Comparison of ENCODE assay signal across 9 mouse cellular contexts in genomic region chr7:81134614-81135067, GRCm38 (mm10). TPM values are rescaled to one million over a fixed set of nuclear protein-coding genes. Genes with fewer than 3 reads are reported as not detected.
A peak's percentile ranks its signal among the peaks of the same experiment; 100 is the strongest.
DNase-seq lines count a peak whose midpoint lies in the region; ATAC-seq and TF ChIP-seq lines count a peak whose summit lies in the region.
"Had no signal": no experiment of that assay in that cellular context is flagged by ENCODE, and none has a peak within 500 bp of the region (broad histone marks: within the 10 kb centered on the region; RNA-seq: fewer than 3 reads in every experiment).

No protein-coding gene starts in this region.

- TF ChIP-seq CTCF in heart, postnatal 0 days (IDR thresholded peaks at IDR 0.05; ENCODE audit: low read depth) = peak; percentile 40
- peak; percentile 27; the same call in 1 of the 2 replicates for TF ChIP-seq CTCF in liver, adult 2 months (IDR thresholded peaks at IDR 0.05; ENCODE audit: low read depth, low read length)
- TF ChIP-seq CTCF in midbrain, postnatal 0 days (IDR thresholded peaks at IDR 0.05) = peak; percentile 61

- DNase-seq in ovary, adult 18-20 months (ENCODE audit: low spot score) = peak; percentile 68
- DNase-seq in ovary, postnatal 10 days (ENCODE audit: low spot score) = no peak
- peak; percentile 93 for DNase-seq in heart, postnatal 0 days (ENCODE audit: low spot score)
- DNase-seq in kidney, postnatal 14 days = peak; percentile 83
- peak; percentile 68 for DNase-seq in liver, adult 2 months (ENCODE audit: extremely low read depth, low read depth, low spot score)
- peak; percentile 83 for DNase-seq in midbrain, postnatal 0 days (ENCODE audit: low spot score)
- DNase-seq in thymus, postnatal 0 days (ENCODE audit: low spot score) = peak; percentile 71

- 41% methylated on average over 9 of the region's 9 CpGs for WGBS in forebrain, embryonic 16.5 days
- WGBS in heart, postnatal 0 days = 7% methylated on average over 9 of the region's 9 CpGs
- WGBS in liver, adult 2 months = 22% methylated on average over 9 of the region's 9 CpGs
- WGBS in midbrain, postnatal 0 days = 36% methylated on average over 8 of the region's 9 CpGs

- no peak overlapping the region for H3K9ac ChIP-seq in forebrain, embryonic 16.5 days (replicated peaks; ENCODE audit: low read depth, low read length)
- H3K9ac ChIP-seq in heart, postnatal 0 days (replicated peaks; ENCODE audit: low read depth, low read length) = no peak overlapping the region
- H3K9ac ChIP-seq in liver, adult 2 months (ENCODE audit: low read depth, low read length) = no peak overlapping the region
- no peak overlapping the region for H3K9ac ChIP-seq in midbrain, postnatal 0 days (replicated peaks; ENCODE audit: low read length, poor library complexity, severe bottlenecking)
- H3K9ac ChIP-seq: midbrain, embryonic 12.5 days had no signal

- no peaks in the 10 kb centered on the region for H3K36me3 ChIP-seq in forebrain, embryonic 16.5 days (ENCODE audit: control insufficient read depth, insufficient read depth)
- H3K36me3 ChIP-seq in heart, postnatal 0 days (replicated peaks; ENCODE audit: control insufficient read depth, insufficient read depth, low read length) = no peaks in the 10 kb centered on the region
- H3K36me3 ChIP-seq in liver, adult 2 months (ENCODE audit: control insufficient read depth, insufficient read depth, low read length) = no peaks in the 10 kb centered on the region
- no peaks in the 10 kb centered on the region for H3K36me3 ChIP-seq in midbrain, postnatal 0 days (ENCODE audit: insufficient read depth, low read length)
- H3K36me3 ChIP-seq: midbrain, embryonic 12.5 days had no signal

- H3K27me3 ChIP-seq in forebrain, embryonic 16.5 days (replicated peaks; ENCODE audit: control insufficient read depth, insufficient read depth, low read length) = no peaks in the 10 kb centered on the region
- no peaks in the 10 kb centered on the region for H3K27me3 ChIP-seq in heart, postnatal 0 days (ENCODE audit: control insufficient read depth, insufficient read depth, low read length)
- no peaks in the 10 kb centered on the region for H3K27me3 ChIP-seq in liver, adult 2 months (ENCODE audit: control insufficient read depth, insufficient read depth, low read length)
- no peaks in the 10 kb centered on the region for H3K27me3 ChIP-seq in midbrain, postnatal 0 days (ENCODE audit: insufficient read depth, low read length)
- H3K27me3 ChIP-seq: midbrain, embryonic 12.5 days had no signal

- no peak for TF ChIP-seq POLR2A in liver, adult 2 months (IDR thresholded peaks at IDR 0.05; ENCODE audit: extremely low read depth, insufficient read depth, low read length)

- peak overlapping the region; percentile 24 for H3K4me2 ChIP-seq in forebrain, embryonic 16.5 days (ENCODE audit: low read length)
- peak overlapping the region; percentile 41 for H3K4me2 ChIP-seq in heart, postnatal 0 days (ENCODE audit: low read depth, low read length)
- H3K4me2 ChIP-seq in midbrain, postnatal 0 days (ENCODE audit: low read depth, low read length, poor library complexity, severe bottlenecking) = peak overlapping the region; percentile 20; the same call in 1 of the 2 replicates
- H3K4me2 ChIP-seq: midbrain, embryonic 12.5 days had no signal

- no peak for TF ChIP-seq EP300 in heart, postnatal 0 days (IDR thresholded peaks at IDR 0.05; ENCODE audit: low read depth)

- peak; percentile 77 for ATAC-seq in forebrain, embryonic 16.5 days
- ATAC-seq in heart, postnatal 0 days (ENCODE audit: insufficient read depth, low read depth) = peak; percentile 83
- ATAC-seq in midbrain, postnatal 0 days (ENCODE audit: low FRiP score) = peak; percentile 92

- H3K4me3 ChIP-seq in forebrain, embryonic 16.5 days (replicated peaks; ENCODE audit: low read length) = no peak overlapping the region
- H3K4me3 ChIP-seq in heart, postnatal 0 days (ENCODE audit: low read depth, low read length) = no peak overlapping the region
- no peak overlapping the region for H3K4me3 ChIP-seq in liver, adult 2 months (ENCODE audit: insufficient read depth, low read depth, low read length)
- H3K4me3 ChIP-seq in midbrain, postnatal 0 days (ENCODE audit: low read depth, low read length) = no peak overlapping the region
- H3K4me3 ChIP-seq: midbrain, embryonic 12.5 days had no signal

- no peak overlapping the region for H3K27ac ChIP-seq in forebrain, embryonic 16.5 days (ENCODE audit: low read length)
- H3K27ac ChIP-seq in heart, postnatal 0 days (ENCODE audit: low read depth) = peak overlapping the region; percentile 56
- no peak overlapping the region for H3K27ac ChIP-seq in liver, adult 2 months (replicated peaks; ENCODE audit: insufficient read depth, low read depth, low read length)
- H3K27ac ChIP-seq in midbrain, postnatal 0 days (ENCODE audit: low read depth, low read length) = peak overlapping the region; percentile 18; the same call in 1 of the 2 replicates
- H3K27ac ChIP-seq: midbrain, embryonic 12.5 days had no signal

- H3K9me3 ChIP-seq in forebrain, embryonic 16.5 days (ENCODE audit: control insufficient read depth, low read length) = no peaks in the 10 kb centered on the region
- no peaks in the 10 kb centered on the region for H3K9me3 ChIP-seq in heart, postnatal 0 days (replicated peaks; ENCODE audit: control insufficient read depth, low read length)
- H3K9me3 ChIP-seq in midbrain, postnatal 0 days (ENCODE audit: low read length) = no peaks in the 10 kb centered on the region
- H3K9me3 ChIP-seq: midbrain, embryonic 12.5 days had no signal

- H3K79me2 ChIP-seq in liver, adult 2 months (ENCODE audit: control insufficient read depth, insufficient read depth, low read length) = no peaks in the 10 kb centered on the region

- no peaks in the 10 kb centered on the region for H3K4me1 ChIP-seq in forebrain, embryonic 16.5 days (replicated peaks; ENCODE audit: control insufficient read depth, insufficient read depth, low read length)
- peaks cover 27% of the 10 kb centered on the region for H3K4me1 ChIP-seq in heart, postnatal 0 days (ENCODE audit: control insufficient read depth, insufficient read depth)
- H3K4me1 ChIP-seq in liver, adult 2 months (ENCODE audit: control insufficient read depth, insufficient read depth, low read length) = peaks cover 8% of the 10 kb centered on the region; the same call in 1 of the 2 replicates
- 0 out of 2 replicates have a peak, but pooled peaks cover 3% of the 10 kb centered on the region for H3K4me1 ChIP-seq in midbrain, postnatal 0 days (ENCODE audit: insufficient read depth, low read length)

RNA-seq across cellular contexts. Expression of gene Slc28a1, which starts 20.0 kb away (rescaled TPM):
- polyA plus RNA-seq in forebrain, embryonic 16.5 days (2015; fragmentation: Nextera tagmentation; extraction: Ambion mirVana) = not detected in 2 replicates
- not detected in 2 replicates for total RNA-seq in heart, postnatal 0 days (2014; rRNA removed; ENCODE audit: low replicate concordance)
- polyA plus RNA-seq in heart, postnatal 0 days (2015; fragmentation: Nextera tagmentation; extraction: Ambion mirVana) = 0.04 and 0.05 TPM in 2 replicates
- total RNA-seq in liver, adult 2 months (2014; rRNA removed) = 0.28 TPM in 1 of 2 replicates, not detected in the other
- 0.12 and 0.24 TPM in 2 replicates for polyA plus RNA-seq in liver, adult 2 months (2012; rRNA removed)
- 0.14 and 0.33 TPM in 2 replicates for total RNA-seq in midbrain, postnatal 0 days (2014; rRNA removed)
- 0.06 and 0.10 TPM in 2 replicates for polyA plus RNA-seq in midbrain, postnatal 0 days (2015; fragmentation: Nextera tagmentation; extraction: Ambion mirVana)
- polyA plus RNA-seq in thymus, postnatal 0 days (2015; fragmentation: Nextera tagmentation; extraction: Ambion mirVana) = 0.24 and 0.49 TPM in 2 replicates
- polyA plus RNA-seq: midbrain, embryonic 12.5 days had no signal

Comparison
In these comparisons a context has a peak if more than half of its experiments do, and no peak if none do; other contexts are left out.
1. H3K27ac ChIP-seq: peak in heart, postnatal 0 days (single experiment) and midbrain, postnatal 0 days (single experiment); none in forebrain, embryonic 16.5 days (single experiment) and liver, adult 2 months (single experiment).
2. Peak in every context shown above with its lines, with median percentiles within 50 percentile points of each other: ATAC-seq, H3K4me2 ChIP-seq and CTCF ChIP-seq.